Mouse (Mus musculus) brain, embryonic 14.5 days (tissue): Measurements from ENCODE around the gene Zfpm1.

Experiments used
- CTCF ChIP-seq: fragments of 200-500 bp; IDR thresholded peaks from 2 replicates; pipeline ENCODE4 v1.5.1; 2012; ENCODE audit warnings: inconsistent platforms, mild to moderate bottlenecking, moderate library complexity, borderline replicate concordance; ENCODE audit not compliant: insufficient read depth, insufficient read length; ENCODE audit errors: extremely low read depth
- POLR2A ChIP-seq: fragments of 200-500 bp; IDR thresholded peaks from 2 replicates; pipeline ENCODE4 v1.6.1; 2012; ENCODE audit warnings: mild to moderate bottlenecking, inconsistent platforms, borderline replicate concordance; ENCODE audit not compliant: poor library complexity, insufficient read depth, insufficient read length, severe bottlenecking; ENCODE audit errors: extremely low read depth

DNA sequence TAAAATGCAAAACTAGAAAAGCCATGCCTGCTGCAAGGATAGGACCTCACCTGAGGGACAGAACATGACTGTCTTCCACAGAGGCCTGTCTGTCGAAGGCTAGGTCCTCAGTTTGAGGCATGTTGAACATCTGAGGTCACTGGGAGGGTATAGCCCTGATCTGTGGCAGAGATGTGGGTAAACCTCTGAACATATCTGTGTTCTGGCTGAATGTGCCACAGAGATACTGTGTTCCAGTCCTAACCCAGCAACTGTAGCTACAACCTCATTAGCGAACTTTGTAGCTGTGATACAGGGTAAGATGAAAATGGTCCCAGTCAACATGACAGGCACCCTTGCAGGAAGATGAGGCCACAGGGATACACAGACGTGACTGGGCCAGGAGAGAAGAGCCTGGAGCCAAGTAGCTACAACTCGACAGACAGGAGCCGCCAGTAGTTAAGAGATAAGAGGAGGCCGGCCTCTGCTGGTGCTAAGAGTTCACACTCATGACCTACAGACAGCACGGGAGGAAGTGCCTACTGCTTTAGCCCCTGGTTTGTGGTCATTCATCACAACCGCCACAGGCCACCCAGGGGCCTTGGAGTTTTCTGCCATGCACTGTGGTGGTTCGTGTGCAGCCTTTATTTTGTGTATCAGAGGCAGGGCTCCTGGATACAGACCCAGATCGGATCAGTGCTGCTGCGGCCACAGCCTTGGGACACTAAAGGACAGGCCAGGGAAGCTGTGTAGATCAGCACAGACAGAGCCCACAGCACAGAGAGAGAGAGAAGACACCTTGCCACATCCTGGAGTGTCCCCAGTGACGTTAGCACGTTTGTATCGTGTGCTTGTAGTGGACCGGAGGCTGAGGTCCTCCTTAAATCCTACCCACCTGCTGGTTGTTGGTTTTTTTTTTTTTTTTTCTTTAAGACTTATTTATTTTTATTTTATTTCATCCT, 67.7 kb downstream of the Zfpm1 start:
- TF ChIP-seq CTCF (no peak), POLR2A (no peak)
